Mouse (Mus musculus) lung, adult 2 months (tissue): Measurements from ENCODE around the gene Lsm11.

Experiments used
- CTCF ChIP-seq: fragments of 200-500 bp; IDR thresholded peaks from 2 replicates; pipeline ENCODE4 v1.5.1; 2011; ENCODE audit warnings: mild to moderate bottlenecking, low read length, control low read depth; ENCODE audit not compliant: insufficient read depth
- POLR2A ChIP-seq: fragments of 200-500 bp; IDR thresholded peaks from 2 replicates; pipeline ENCODE4 v1.6.1; 2011; ENCODE audit warnings: low read depth, mild to moderate bottlenecking, control low read depth, low read length, borderline replicate concordance; ENCODE audit errors: extremely low read depth

- TF ChIP-seq CTCF (no peak), POLR2A (no peak)
Measured at GRCm38 (mm10) chr11:45886596-45886995, 58.1 kb downstream of the Lsm11 start.
